Mouse (Mus musculus) retina, adult 2 months (tissue): Measurements from ENCODE around the gene Madd.

ENCODE experiments used
- DNase-seq: peaks from one replicate; pipeline ENCODE4 v3.0.0-alpha.2; 2012; ENCODE audit warnings: low read depth, low spot score

Gene Madd

DNA sequence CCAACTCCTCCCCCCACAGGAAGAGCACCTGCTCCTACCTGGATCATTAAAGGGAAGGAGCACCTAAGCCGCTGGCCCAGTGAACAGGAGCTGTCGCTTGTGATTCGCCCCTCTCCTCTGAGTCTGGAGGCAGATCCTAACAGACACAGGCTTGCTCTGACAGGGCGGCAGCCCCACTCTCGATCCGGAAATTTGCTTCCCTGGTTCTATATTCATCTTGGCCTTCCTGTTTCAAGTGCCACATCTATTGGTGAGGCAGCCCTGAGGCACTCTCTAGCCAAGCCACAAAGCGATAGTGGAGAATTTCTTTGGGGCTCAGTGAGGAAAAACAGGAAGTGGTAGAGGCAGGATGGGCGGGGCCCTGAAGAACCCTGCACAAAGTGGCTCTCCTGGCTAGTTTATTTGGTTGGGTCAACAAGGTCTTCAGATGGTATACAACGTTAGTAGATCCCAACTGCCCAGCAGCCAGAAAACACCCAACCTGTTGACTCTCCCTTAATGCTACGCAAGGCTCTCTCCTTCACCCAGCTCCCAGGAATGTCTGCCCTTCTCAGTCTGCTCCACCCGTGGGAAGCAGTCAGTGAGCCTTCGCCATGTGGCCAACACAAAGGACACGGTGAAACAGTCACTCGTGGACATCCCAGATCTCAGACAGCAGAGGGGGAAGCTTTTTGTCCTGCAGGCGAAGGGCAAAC, at the start of gene Madd:
Gene Madd, minus strand, starts transcription at position 127 of the 695 bp plus-strand sequence.
- DNase-seq: no peak

- DNase-seq: no peak
Observed at GRCm38 (mm10) chr2:91229735-91230134, 46.1 kb upstream of the Madd start.

DNA sequence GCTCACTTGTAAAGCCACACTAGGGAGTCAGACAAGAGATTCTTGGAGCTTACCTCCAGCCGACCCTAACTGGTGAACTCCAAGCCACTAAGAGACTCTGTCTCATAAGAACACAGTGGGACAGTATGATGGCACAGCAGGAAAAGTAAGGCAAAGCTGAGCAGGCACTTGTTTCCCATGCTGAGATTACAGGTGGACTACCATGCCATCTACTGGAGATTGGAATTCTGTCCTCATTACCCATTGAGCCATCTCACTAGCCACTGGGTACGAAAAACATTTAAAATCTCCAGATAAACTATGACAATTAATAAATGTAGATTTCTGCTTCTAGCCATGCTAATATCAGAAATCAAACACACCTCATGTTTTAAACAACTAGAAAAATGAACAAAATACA, 40.0 kb upstream of the Madd start:
- DNase-seq: no peak

DNA sequence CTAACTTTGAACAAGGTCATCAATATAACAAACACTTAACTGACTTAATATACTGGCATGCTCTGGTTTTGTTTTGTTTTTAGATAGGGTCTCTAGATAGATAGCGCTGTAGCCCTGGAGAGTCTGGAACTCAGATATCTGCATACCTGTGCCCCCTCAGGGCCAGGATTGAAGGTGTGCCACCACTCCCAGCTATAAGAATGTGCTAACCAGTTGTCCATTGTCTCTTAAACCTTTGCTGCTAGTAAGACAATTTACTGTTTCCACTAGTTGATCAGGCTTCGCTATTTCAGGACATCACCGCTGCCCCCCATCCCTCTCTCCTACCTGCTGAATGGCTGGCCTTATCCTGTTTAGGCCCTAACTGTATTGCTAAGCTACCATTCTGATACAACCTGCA, 36.9 kb upstream of the Madd start:
- DNase-seq: no peak

GRCm38 (mm10) chr2:91217032-91217431, 33.4 kb upstream of the Madd start:
- no peak for DNase-seq

DNA sequence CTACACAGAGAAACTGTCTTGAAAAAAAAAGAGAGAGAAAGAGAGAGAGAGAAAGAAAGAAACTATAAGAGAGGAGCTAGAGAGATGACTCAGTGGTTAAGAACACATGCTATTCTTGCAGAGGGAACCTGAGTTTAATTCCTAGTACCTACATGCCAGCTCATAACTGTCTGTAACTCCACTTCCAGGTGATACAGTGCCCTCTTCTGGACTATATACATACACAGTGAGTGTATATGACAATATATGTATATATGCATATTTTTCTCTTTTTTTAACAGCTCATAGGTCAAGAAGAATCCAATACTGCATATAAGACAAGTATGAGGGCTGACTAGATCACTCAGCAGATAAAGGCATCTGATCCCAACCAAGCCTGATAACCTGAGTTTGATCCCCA, 29.7 kb upstream of the Madd start:
- no peak for DNase-seq

- DNase-seq: no peak
Observed at GRCm38 (mm10) chr2:91206254-91206775, 22.7 kb upstream of the Madd start.

- DNase-seq: no peak
Observed at GRCm38 (mm10) chr2:91202972-91203656, 19.5 kb upstream of the Madd start.

DNA sequence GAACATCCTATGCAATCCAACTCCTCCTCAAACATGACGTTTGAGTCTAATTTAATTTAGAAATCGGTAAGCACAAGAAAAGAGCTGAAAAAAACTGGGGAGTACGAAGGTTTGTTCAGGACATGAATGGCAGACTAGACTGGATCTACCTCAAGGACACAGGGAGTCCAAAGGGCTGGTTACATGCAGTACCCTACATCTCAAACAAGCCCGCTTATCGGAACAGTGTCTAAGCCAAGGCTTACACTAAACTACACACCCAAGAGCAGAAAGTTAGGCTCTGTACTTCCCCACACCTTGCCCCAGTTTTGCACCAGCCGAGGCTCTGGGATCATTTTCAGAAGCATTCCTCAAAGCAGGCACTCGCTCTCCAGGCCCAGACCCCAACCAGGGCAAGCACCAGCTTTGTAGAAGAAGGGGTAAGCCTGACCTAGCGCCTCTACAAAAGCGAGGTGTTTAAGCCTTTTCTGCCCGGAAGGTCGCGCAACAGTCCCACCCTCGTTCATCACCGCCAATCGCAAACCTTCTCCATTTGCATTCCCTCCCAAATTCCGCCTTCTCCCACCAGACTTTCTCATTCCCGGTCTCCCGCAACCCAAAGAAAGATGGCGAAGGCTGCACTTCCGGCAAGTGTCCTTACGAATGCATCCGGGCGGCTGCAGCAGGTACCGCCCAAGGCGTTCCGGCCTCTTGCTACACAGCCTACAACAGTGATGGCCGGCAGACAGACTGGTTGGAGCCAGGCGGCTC, 18.8 kb upstream of the Madd start, which contains the start of the genes Nr1h3 and Acp2:
Gene Nr1h3, minus strand, starts transcription at position 613 of the 750 bp plus-strand sequence.
Gene Acp2, plus strand, starts transcription at position 664 of the 750 bp plus-strand sequence.
- DNase-seq: peak; percentile 78

DNA sequence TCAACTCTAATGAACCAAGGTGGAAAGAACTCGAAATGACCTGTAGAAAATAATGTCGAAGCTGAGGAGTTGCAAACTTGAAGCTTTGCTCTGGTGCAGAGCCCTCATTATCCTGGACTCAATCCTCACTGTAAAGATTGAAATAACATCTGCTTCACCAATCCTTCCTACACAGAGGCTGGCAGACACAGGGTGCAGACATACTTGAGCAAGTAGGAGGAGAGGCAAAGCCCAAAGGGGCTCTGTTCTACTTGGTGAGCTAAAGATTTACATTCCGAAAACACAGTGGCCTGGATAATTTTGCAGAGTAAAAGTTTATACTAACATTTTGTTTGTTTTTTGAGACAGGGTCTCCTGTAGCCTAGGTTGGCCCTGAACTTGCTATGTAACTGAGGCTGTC, 15.3 kb upstream of the Madd start:
- DNase-seq: no peak

DNA sequence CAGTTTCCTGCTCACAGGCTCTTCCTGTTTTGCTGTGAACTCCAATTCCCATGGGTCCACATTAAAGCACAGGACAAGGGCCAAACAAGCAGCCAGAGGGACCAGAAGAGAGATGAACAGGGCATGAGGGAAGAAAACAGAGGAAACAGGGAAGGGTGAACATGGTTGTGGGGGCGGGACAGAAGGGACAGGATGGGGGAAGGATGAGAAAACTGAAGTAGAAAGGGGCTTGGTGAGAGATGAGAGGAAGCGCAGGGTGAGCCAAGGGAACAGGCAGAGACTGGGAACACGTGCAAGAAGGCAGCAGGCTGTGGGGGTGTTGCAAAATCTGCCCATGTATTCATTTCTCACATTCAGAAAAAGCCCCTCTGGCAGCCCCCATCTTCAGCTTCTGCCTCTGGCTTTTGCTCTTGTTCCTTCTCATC, 13.0 kb upstream of the Madd start:
- DNase-seq: no peak

GRCm38 (mm10) chr2:91194624-91195332, 11.1 kb upstream of the Madd start:
- no peak for DNase-seq

GRCm38 (mm10) chr2:91190501-91190900, 6.9 kb upstream of the Madd start:
- no peak for DNase-seq

DNA sequence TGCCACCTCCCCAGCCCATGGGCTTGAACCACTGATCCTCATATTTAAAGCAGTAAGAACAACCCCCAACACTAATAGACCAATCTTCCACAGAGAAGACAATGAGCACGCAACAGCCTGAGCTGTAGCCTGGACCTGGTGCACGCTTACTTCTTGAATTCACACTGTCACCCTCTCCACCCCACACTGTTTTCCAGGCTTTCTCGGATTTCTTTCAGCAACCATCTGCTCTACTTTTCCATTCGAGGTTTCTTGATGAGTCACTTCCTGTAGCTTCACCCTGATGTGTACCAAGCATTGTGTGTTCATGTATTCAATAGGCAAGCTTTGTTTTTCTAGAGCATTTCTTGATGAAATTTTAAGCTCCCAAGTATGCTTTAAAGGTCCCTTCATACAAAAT, 3.8 kb upstream of the Madd start:
- no peak for DNase-seq

- no peak for DNase-seq
Observed at GRCm38 (mm10) chr2:91186208-91186607, 2.6 kb upstream of the Madd start.

DNA sequence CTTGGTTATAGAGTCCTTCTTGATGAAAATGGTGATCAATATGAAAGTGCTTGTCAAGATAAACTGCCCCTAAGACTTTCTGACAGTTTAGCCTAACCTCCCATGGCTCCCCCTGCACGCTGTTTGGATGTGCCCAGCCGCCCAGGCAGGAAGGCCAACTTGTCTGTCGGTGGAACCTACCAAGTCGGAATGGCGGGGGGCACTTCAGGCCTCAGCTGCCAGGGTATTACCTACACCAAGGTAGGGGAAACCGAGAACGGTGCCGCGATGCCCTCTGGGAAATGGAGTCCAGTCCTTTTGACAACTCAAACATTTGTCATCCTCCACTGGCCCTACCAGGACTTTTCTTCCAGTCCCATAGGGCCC, 506 bp downstream of the Madd start:
- DNase-seq: peak; percentile 99

GRCm38 (mm10) chr2:91182405-91183147, 1.1 kb downstream of the Madd start:
- no peak for DNase-seq

GRCm38 (mm10) chr2:91182016-91182404, 1.6 kb downstream of the Madd start:
- DNase-seq: no peak

DNA sequence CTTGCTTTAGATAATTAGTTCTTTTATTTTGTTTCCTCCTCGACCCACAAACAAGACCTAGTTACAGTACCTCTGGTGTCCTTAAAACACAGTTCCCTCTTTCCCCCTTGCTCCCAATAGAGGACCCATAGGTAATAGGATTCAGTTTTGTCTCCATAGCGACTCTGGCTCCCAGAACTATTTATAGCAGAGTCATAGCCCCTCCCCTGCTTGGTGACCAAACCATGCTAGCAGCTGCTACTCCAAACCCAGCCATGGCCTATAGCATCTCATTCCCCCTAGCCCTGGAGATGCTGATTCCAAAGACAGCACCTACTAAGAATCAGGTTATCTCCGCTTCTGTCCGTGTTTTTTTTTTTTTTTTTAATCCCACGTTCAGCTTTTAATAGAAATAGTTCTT, 2.9 kb downstream of the Madd start:
- DNase-seq: peak; percentile 70

GRCm38 (mm10) chr2:91179825-91180224, 3.8 kb downstream of the Madd start:
- no peak for DNase-seq

GRCm38 (mm10) chr2:91176234-91176633, 7.4 kb downstream of the Madd start:
- peak; percentile 75 for DNase-seq
